Mouse (Mus musculus) G1E (cell line): Measurements from ENCODE around the gene Tmem251.

Source experiments
- CTCF ChIP-seq: IDR thresholded peaks from 2 replicates; pipeline ENCODE4 v1.5.1; 2012; ENCODE audit warnings: low read depth, low read length, inconsistent platforms, mixed read lengths
- GATA1 ChIP-seq: IDR thresholded peaks from 2 replicates; pipeline ENCODE4 v1.6.1; 2012; ENCODE audit warnings: borderline replicate concordance, low read length, inconsistent platforms, mixed read lengths
- GATA2 ChIP-seq: IDR thresholded peaks from 2 replicates; pipeline ENCODE4 v1.6.1; 2012; ENCODE audit warnings: low read depth, low read length, inconsistent platforms, borderline replicate concordance
- POLR2AphosphoS5 ChIP-seq: IDR thresholded peaks from 2 replicates; pipeline ENCODE4 v1.6.1; 2012; ENCODE audit warnings: low read depth, low read length, inconsistent platforms; ENCODE audit not compliant: insufficient replicate concordance
- TAL1 ChIP-seq: conservative IDR thresholded peaks from 2 replicates; pipeline ENCODE4 v1.6.1; 2012; ENCODE audit warnings: low read depth, low read length, inconsistent platforms, mixed read lengths

DNA sequence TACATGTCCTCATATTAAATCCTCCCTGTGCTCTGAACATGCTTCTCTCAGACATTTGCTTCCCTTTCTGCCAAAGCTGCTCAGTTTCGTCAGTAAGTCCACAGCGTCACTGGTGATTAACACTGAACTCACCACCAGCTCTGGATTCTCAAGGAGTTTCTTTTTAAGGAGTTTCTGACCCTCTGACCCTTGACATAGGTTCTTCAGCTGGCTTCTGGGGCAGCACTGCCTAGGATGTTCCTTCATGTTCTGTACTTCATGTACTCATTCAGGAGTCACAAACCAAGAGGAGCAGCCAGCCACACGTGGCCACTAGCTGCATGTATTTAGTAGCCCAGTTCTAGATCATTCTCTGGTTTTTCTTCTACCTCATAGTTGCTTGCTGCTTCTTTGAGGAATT lies 4.7 kb downstream of the Tmem251 start:
- TF ChIP-seq GATA2 (no peak), CTCF (no peak), GATA1 (no peak), TAL1 (no peak), POLR2AphosphoS5 (no peak)
